Mouse (Mus musculus) cerebral cortex, adult 2 months (tissue): Measurements from ENCODE around the gene Gpr157.

Source experiments
- WGBS: fragments of 180-500 bp; shearing (Covaris S2); methylation state at CpG from one replicate; pipeline ENCODE4 v1.1.7; 2018; 5-methylcytosine and 5-hydroxymethylcytosine counted together

The Gpr157 gene

DNA sequence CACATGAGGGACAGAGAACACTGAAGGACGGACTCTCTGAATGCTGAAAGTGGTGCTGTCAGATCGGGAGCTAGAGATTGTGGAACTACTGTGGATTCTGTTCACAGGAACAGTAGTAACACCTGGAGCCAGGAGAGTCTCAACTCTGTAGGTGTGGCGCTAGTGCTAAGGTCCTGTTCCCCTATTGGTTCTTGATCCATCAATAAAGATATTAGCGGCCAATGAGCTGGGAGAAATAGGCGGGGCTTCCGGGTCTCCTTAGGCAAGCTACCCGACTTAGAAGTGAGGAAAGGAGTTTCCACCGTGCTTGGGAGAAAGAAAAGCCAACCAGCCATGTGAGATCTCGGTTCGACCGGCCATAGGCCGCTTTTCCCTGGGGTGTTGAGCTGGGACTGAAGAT is 57.1 kb downstream of the Gpr157 start:
- 37% methylated on average over 12 of the region's 12 CpGs for WGBS

GRCm38 (mm10) chr4:150146286-150146685 is 59.1 kb downstream of the Gpr157 start:
- 87% methylated on average over 4 of the region's 4 CpGs for WGBS

DNA sequence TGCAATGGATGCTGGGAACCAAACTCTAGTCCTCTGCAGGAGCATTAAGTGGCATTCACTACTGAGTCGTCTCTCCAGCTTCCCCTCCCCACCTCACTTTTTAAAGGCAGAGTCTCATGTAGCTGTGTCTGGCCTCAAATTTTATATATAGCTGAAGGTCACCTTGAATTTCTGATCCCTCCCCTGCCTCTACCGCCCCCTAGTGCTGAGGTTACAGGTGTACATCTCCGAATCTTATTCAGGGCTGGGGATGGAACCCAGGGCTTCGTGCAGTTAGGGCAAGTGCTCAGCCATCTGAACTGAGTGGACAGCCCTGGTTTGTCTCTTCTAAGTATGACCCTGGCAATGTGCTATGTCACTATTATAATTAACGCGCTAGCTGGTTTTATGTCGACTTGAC is 63.9 kb downstream of the Gpr157 start:
- 82% methylated on average over 7 of the region's 7 CpGs for WGBS

- WGBS, result 87% methylated on average over 8 of the region's 8 CpGs
Observed at GRCm38 (mm10) chr4:150152483-150152882, 65.3 kb downstream of the Gpr157 start.

- WGBS, result 91% methylated on average over 4 of the region's 4 CpGs
Observed at GRCm38 (mm10) chr4:150155301-150155700, 68.1 kb downstream of the Gpr157 start.
